Mouse (Mus musculus) testis, adult 2 months (tissue): Measurements from ENCODE around the gene Tmem44.

Source experiments
- CTCF ChIP-seq: fragments of 200-500 bp; IDR thresholded peaks from 2 replicates; pipeline ENCODE4 v1.5.1; 2012; ENCODE audit warnings: low read depth, mild to moderate bottlenecking, inconsistent platforms, low read length, moderate library complexity; ENCODE audit not compliant: control insufficient read depth, insufficient read depth, insufficient replicate concordance
- POLR2A ChIP-seq: fragments of 200-500 bp; IDR thresholded peaks from 2 replicates; pipeline ENCODE4 v1.6.1; 2012; ENCODE audit warnings: low read depth, mild to moderate bottlenecking, inconsistent platforms, low read length, moderate library complexity; ENCODE audit not compliant: control insufficient read depth

DNA sequence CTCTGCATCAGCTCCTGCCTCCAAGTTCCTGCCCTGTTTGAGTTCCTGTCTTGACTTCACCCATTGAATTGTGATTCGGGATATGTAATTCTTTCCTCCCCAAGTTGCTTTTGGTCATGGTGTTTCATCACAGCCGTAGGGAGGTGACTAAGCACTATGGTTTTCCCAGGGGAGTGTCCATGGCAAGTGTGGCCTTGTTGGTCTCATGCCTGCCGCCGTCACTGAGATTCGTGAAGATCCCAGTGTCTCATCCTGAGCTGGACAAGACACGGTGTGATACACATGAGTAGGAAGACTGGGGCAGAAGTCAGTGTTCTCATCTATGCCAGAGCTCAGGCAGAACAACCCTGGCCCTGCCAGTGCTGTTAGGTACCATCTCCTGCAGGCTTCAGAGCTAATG is 26.2 kb downstream of the Tmem44 start:
- TF ChIP-seq POLR2A (no peak), CTCF (no peak)
